Comparison of ENCODE assay signal across 8 mouse cellular contexts in the genomic region with DNA sequence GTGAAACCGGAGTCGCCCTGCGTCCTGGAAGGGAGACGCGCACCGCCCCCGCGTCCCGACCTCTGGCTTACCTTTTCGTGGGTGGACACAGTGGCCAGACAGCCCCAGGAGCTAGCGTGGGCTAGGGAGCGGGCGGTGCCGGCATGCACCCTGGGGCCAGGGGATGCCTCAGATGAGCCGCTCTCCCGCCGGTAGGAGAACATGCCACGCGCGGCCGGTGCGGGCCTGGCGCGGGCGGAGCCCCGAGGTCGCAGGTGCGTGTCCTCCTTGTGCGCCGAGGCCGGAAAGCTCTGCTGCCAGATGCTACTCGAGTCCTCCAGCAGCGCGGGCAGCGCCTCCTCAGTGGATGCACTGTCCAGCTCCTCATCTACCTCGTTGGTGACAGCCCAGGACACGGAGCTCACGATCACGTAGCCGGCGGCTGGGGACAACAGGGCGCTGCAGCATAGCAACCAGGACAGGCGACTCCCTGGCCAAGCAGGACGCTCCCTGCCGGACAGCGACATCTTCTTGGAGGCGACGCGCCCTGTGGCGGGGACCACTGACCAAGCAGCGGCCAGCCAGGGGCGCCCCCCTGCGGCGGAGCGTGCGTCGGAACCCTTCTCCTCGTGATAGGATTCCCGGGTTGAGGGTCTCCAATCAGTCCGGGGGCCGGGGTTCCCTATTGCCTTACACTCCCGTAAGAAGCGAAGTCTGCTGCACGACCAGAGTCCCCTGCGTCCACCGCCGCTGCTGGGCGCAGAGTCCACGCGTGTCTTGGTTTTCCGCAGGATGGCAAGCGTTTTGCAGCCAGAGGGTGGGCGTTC. TPM values are rescaled to one million over a fixed set of nuclear protein-coding genes. Genes with fewer than 3 reads are reported as not detected.
DNase-seq lines count a peak whose midpoint lies in the region; ATAC-seq and TF ChIP-seq lines count a peak whose summit lies in the region.

No protein-coding gene starts in this region.

- peak; percentile 75 for ATAC-seq in embryonic facial prominence, embryonic 14.5 days (ENCODE audit: low read depth)

- H3K4me3 ChIP-seq in embryonic facial prominence, embryonic 14.5 days (ENCODE audit: low read depth, low read length), result peak overlapping the region; percentile 57
- peak overlapping the region; percentile 76 for H3K4me3 ChIP-seq in heart, embryonic 10.5 days
- peak overlapping the region; percentile 64 for H3K4me3 ChIP-seq in limb, embryonic 10.5 days

- peak overlapping the region; percentile 100 for H3K4me2 ChIP-seq in embryonic facial prominence, embryonic 14.5 days (ENCODE audit: low read depth, low read length)

- peaks cover 40% of the 10 kb centered on the region for H3K27me3 ChIP-seq in embryonic facial prominence, embryonic 14.5 days (replicated peaks; ENCODE audit: control insufficient read depth, insufficient read depth, low read length)
- peaks cover 51% of the 10 kb centered on the region for H3K27me3 ChIP-seq in heart, embryonic 10.5 days (ENCODE audit: insufficient read depth, poor library complexity, severe bottlenecking)
- H3K27me3 ChIP-seq in limb, embryonic 10.5 days (ENCODE audit: low read depth, poor library complexity, severe bottlenecking), result peaks cover 58% of the 10 kb centered on the region

- H3K9me3 ChIP-seq in embryonic facial prominence, embryonic 14.5 days (ENCODE audit: control insufficient read depth, low read length), result no peaks in the 10 kb centered on the region
- no peaks in the 10 kb centered on the region for H3K9me3 ChIP-seq in heart, embryonic 10.5 days
- no peaks in the 10 kb centered on the region for H3K9me3 ChIP-seq in limb, embryonic 10.5 days (replicated peaks)

- no peak overlapping the region for H3K27ac ChIP-seq in embryonic facial prominence, embryonic 14.5 days (replicated peaks; ENCODE audit: low read depth, low read length)
- peak overlapping the region; percentile 19; the same call in 1 of the 2 replicates for H3K27ac ChIP-seq in heart, embryonic 10.5 days
- peak overlapping the region; percentile 36; the same call in 1 of the 2 replicates for H3K27ac ChIP-seq in limb, embryonic 10.5 days

- TF ChIP-seq CTCF in brain, embryonic 14.5 days (IDR thresholded peaks at IDR 0.05; ENCODE audit: borderline replicate concordance, extremely low read depth, insufficient read depth, insufficient read length), result peak; percentile 66

- DNase-seq in brain, embryonic 14.5 days (ENCODE audit: low read depth), result peak; percentile 79
- DNase-seq in embryonic facial prominence, embryonic 14.5 days (ENCODE audit: low spot score), result peak; percentile 72
- peak; percentile 90 for DNase-seq in heart, embryonic 10.5 days (ENCODE audit: low spot score)
- DNase-seq in kidney, adult 8-10 months, result peak; percentile 6 to 37
- peak; percentile 83 for DNase-seq in limb, embryonic 10.5 days (ENCODE audit: low spot score)
- DNase-seq in mesoderm, embryonic 11.5 days (ENCODE audit: low read depth, low spot score), result peak; percentile 79
- peak; percentile 83 for DNase-seq in right cerebral cortex, postnatal 14 days
- no peak for DNase-seq in c-Kit-positive CD71-positive TER-119-positive erythroid progenitor cells, embryonic 14.5 days (ENCODE audit: low spot score)

- no peaks in the 10 kb centered on the region for H3K36me3 ChIP-seq in embryonic facial prominence, embryonic 14.5 days (ENCODE audit: control insufficient read depth, insufficient read depth, low read length)
- no peaks in the 10 kb centered on the region for H3K36me3 ChIP-seq in heart, embryonic 10.5 days
- no peaks in the 10 kb centered on the region for H3K36me3 ChIP-seq in limb, embryonic 10.5 days

- WGBS in embryonic facial prominence, embryonic 14.5 days, result 2% methylated on average over 48 of the region's 73 CpGs
- 1% methylated on average over 73 of the region's 73 CpGs for WGBS in heart, embryonic 10.5 days
- 1% methylated on average over 73 of the region's 73 CpGs for WGBS in limb, embryonic 10.5 days

- TF ChIP-seq POLR2A in brain, embryonic 14.5 days (IDR thresholded peaks at IDR 0.05; ENCODE audit: borderline replicate concordance, extremely low read depth, insufficient read depth, insufficient read length, poor library complexity, severe bottlenecking), result no peak

- peaks cover 5% of the 10 kb centered on the region; the same call in 1 of the 2 replicates for H3K4me1 ChIP-seq in embryonic facial prominence, embryonic 14.5 days (ENCODE audit: control insufficient read depth, insufficient read depth, low read length)
- peaks cover 19% of the 10 kb centered on the region for H3K4me1 ChIP-seq in heart, embryonic 10.5 days
- peaks cover 14% of the 10 kb centered on the region for H3K4me1 ChIP-seq in limb, embryonic 10.5 days

- H3K9ac ChIP-seq in embryonic facial prominence, embryonic 14.5 days (ENCODE audit: low read depth, low read length), result peak overlapping the region; percentile 63

RNA-seq across cellular contexts. Expression of a gene that starts 0.6 kb away (rescaled TPM):
- polyA plus RNA-seq in brain, embryonic 14.5 days (2012; rRNA removed), result 1.4 and 4.7 TPM in 2 replicates
- 0.24 and 0.29 TPM in 2 replicates for polyA plus RNA-seq in embryonic facial prominence, embryonic 14.5 days (2014; fragmentation: Nextera tagmentation; extraction: Ambion mirVana)
- polyA plus RNA-seq in heart, embryonic 10.5 days (2016; fragmentation: Nextera tagmentation; extraction: Ambion mirVana), result 0.04 and 0.06 TPM in 2 replicates
- polyA plus RNA-seq in limb, embryonic 10.5 days (2016; fragmentation: Nextera tagmentation; extraction: Ambion mirVana), result 0.06 TPM in 1 of 2 replicates, not detected in the other
